Mouse (Mus musculus): ENCODE data around the gene Zfp335. TPM values are rescaled to one million over a fixed set of nuclear protein-coding genes. Genes with fewer than 3 reads are reported as not detected.
A peak's percentile ranks its signal among the peaks of the same experiment; 100 is the strongest.
"Not testable (repeated sequence)": the region's sequence is repeated elsewhere in the genome, so short reads cannot be mapped to it uniquely, and the experiment has no call there.

Zfp335 gene
- total and polyA plus RNA-seq, 2 experiments: 2.4 to 18.9 TPM

DNA sequence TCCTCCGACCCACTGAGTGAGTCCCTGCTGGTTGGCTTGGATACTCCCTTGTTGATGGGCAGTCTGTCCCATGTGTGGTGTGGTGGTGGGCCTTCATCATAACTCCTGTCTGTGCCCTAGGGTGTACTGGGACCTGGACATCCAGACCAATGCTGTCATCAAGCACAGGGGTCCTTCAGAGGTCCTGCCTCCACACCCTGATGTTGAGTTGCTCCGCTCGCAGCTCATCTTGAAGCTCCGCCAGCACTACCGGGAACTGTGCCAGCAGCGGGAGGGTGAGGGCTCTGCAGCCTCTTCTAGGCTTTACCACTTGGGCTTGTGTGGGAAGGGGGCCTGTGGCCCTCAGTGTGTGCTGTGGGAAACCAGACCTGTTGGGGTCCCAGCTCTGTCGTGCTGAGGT lies 25.8 kb downstream of the Zfp335 start:
- no peaks in the 10 kb centered on the region for H3K27me3 ChIP-seq (ENCODE audit: control insufficient read depth, insufficient read depth, low read length)
- H3K27ac ChIP-seq (replicated peaks; ENCODE audit: insufficient read depth, low read depth, low read length): no peak overlapping the region
- H3K9ac ChIP-seq (ENCODE audit: low read depth, low read length): no peak overlapping the region
- TF ChIP-seq POLR2A (IDR thresholded peaks at IDR 0.05; ENCODE audit: extremely low read depth, insufficient read depth, low read length) (no peak), CTCF (IDR thresholded peaks at IDR 0.05; ENCODE audit: low read depth, low read length) (no peak)
- WGBS: 34% methylated on average over 7 of the region's 7 CpGs
- peaks cover 4% of the 10 kb centered on the region; the same call in 1 of the 2 replicates for H3K79me2 ChIP-seq (ENCODE audit: control insufficient read depth, insufficient read depth, low read length)
- H3K4me3 ChIP-seq (ENCODE audit: insufficient read depth, low read depth, low read length): no peak overlapping the region
- no peak for DNase-seq (ENCODE audit: extremely low read depth, low read depth, low spot score)
- peaks cover 8% of the 10 kb centered on the region for H3K36me3 ChIP-seq (ENCODE audit: control insufficient read depth, insufficient read depth, low read length)
- peaks cover 4% of the 10 kb centered on the region; the same call in 1 of the 2 replicates for H3K4me1 ChIP-seq (ENCODE audit: control insufficient read depth, insufficient read depth, low read length)

DNA sequence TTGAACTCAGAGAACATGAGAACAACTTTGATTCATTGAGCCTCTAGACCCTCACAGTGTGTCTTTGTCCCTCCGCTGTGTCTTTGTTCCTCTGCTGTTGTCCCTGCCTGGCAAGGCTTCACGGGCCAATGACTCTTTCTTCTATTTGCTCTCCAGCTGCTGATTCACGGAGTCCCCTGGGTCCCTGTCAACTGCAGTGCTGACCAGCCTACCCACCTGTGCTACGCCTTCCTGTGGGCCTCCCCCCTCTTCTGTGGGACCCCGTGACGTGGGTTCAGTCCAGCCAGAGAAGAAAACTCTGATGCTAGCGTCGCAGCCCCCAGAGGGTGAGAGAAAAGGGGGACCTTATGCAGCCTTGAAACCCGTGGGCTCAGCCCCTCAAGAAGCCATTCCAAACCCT lies 28.9 kb downstream of the Zfp335 start:
- Histone ChIP-seq H3K79me2 (ENCODE audit: control insufficient read depth, insufficient read depth, low read length) (peaks cover 4% of the 10 kb centered on the region; the same call in 1 of the 2 replicates), H3K27me3 (ENCODE audit: control insufficient read depth, insufficient read depth, low read length) (no peaks in the 10 kb centered on the region), H3K27ac (replicated peaks; ENCODE audit: insufficient read depth, low read depth, low read length) (no peak overlapping the region), H3K4me3 (ENCODE audit: insufficient read depth, low read depth, low read length) (no peak overlapping the region), H3K36me3 (ENCODE audit: control insufficient read depth, insufficient read depth, low read length) (peaks cover 2% of the 10 kb centered on the region), H3K9ac (ENCODE audit: low read depth, low read length) (no peak overlapping the region), H3K4me1 (ENCODE audit: control insufficient read depth, insufficient read depth, low read length) (peaks cover 10% of the 10 kb centered on the region)
- TF ChIP-seq CTCF (IDR thresholded peaks at IDR 0.05; ENCODE audit: low read depth, low read length) (no peak), POLR2A (IDR thresholded peaks at IDR 0.05; ENCODE audit: extremely low read depth, insufficient read depth, low read length) (no peak)
- DNase-seq (ENCODE audit: extremely low read depth, low read depth, low spot score): no peak
- WGBS: 75% methylated on average over 9 of the region's 9 CpGs

GRCm38 (mm10) chr2:164879568-164880277 lies 31.8 kb downstream of the Zfp335 start:
- TF ChIP-seq POLR2A (IDR thresholded peaks at IDR 0.05; ENCODE audit: extremely low read depth, insufficient read depth, low read length) (peak; percentile 95), CTCF (IDR thresholded peaks at IDR 0.05; ENCODE audit: low read depth, low read length) (no peak)
- under 1% methylated on average over 68 of the region's 72 CpGs for WGBS

DNA sequence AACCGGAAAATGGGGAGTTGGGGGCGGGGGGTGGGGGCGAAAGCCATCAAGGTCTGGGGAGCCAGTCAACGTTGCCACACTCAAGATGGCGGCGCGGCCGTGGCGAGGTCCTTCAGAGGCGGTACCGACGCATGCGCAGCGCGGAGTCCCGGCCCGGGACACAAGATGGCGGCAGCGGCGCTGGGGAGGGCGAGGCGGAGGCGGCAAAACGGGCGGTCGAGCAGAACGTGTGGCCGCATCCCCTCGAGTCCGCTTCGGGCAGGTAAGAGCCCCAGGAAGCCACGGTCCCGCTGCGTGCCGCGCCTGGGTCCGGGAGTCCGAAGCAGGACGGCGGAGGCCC lies 32.4 kb downstream of the Zfp335 start, which contains the start of gene Pcif1:
Pcif1 (plus strand) TSS at position 77 of the 340 bp plus-strand sequence.
- H3K27me3 ChIP-seq (ENCODE audit: control insufficient read depth, insufficient read depth, low read length): no peaks in the 10 kb centered on the region
- H3K79me2 ChIP-seq (ENCODE audit: control insufficient read depth, insufficient read depth, low read length): peaks cover 4% of the 10 kb centered on the region; the same call in 1 of the 2 replicates
- H3K27ac ChIP-seq (replicated peaks; ENCODE audit: insufficient read depth, low read depth, low read length): peak within 1 kb of the TSS; percentile 98
- under 1% methylated on average over 40 of the region's 40 CpGs for WGBS
- H3K9ac ChIP-seq (ENCODE audit: low read depth, low read length): peak within 1 kb of the TSS; percentile 99
- H3K36me3 ChIP-seq (ENCODE audit: control insufficient read depth, insufficient read depth, low read length): no peaks in the 10 kb centered on the region
- DNase-seq (ENCODE audit: extremely low read depth, low read depth, low spot score): peak; percentile 48
- peaks cover 10% of the 10 kb centered on the region for H3K4me1 ChIP-seq (ENCODE audit: control insufficient read depth, insufficient read depth, low read length)
- peak within 1 kb of the TSS; percentile 94 for H3K4me3 ChIP-seq (ENCODE audit: insufficient read depth, low read depth, low read length)
- no peak for TF ChIP-seq CTCF (IDR thresholded peaks at IDR 0.05; ENCODE audit: low read depth, low read length)
- TF ChIP-seq POLR2A (IDR thresholded peaks at IDR 0.05; ENCODE audit: extremely low read depth, insufficient read depth, low read length): peak; percentile 80; the same call in 1 of the 2 replicates

More at GRCm38 (mm10) chr2:164879568-164880277, 31.8 kb downstream of the Zfp335 start:
- Histone ChIP-seq H3K36me3 (ENCODE audit: control insufficient read depth, insufficient read depth, low read length) (no peaks in the 10 kb centered on the region), H3K79me2 (ENCODE audit: control insufficient read depth, insufficient read depth, low read length) (peaks cover 4% of the 10 kb centered on the region; the same call in 1 of the 2 replicates), H3K27ac (replicated peaks; ENCODE audit: insufficient read depth, low read depth, low read length) (peak overlapping the region; percentile 98), H3K27me3 (ENCODE audit: control insufficient read depth, insufficient read depth, low read length) (no peaks in the 10 kb centered on the region), H3K9ac (ENCODE audit: low read depth, low read length) (peak overlapping the region; percentile 99), H3K4me1 (ENCODE audit: control insufficient read depth, insufficient read depth, low read length) (peaks cover 10% of the 10 kb centered on the region), H3K4me3 (ENCODE audit: insufficient read depth, low read depth, low read length) (peak overlapping the region; percentile 94)
- DNase-seq (ENCODE audit: extremely low read depth, low read depth, low spot score): peak; percentile 90

- Histone ChIP-seq H3K4me3 (ENCODE audit: insufficient read depth, low read depth, low read length) (peak overlapping the region; percentile 94), H3K4me1 (ENCODE audit: control insufficient read depth, insufficient read depth, low read length) (peaks cover 10% of the 10 kb centered on the region), H3K36me3 (ENCODE audit: control insufficient read depth, insufficient read depth, low read length) (no peaks in the 10 kb centered on the region), H3K9ac (ENCODE audit: low read depth, low read length) (peak overlapping the region; percentile 85), H3K27ac (replicated peaks; ENCODE audit: insufficient read depth, low read depth, low read length) (peak overlapping the region; percentile 83), H3K79me2 (ENCODE audit: control insufficient read depth, insufficient read depth, low read length) (peaks cover 4% of the 10 kb centered on the region; the same call in 1 of the 2 replicates), H3K27me3 (ENCODE audit: control insufficient read depth, insufficient read depth, low read length) (no peaks in the 10 kb centered on the region)
- TF ChIP-seq POLR2A (IDR thresholded peaks at IDR 0.05; ENCODE audit: extremely low read depth, insufficient read depth, low read length) (0 out of 2 replicates have a peak, but pooled peaks have one; percentile 23), CTCF (IDR thresholded peaks at IDR 0.05; ENCODE audit: low read depth, low read length) (peak; percentile 39)
- WGBS: under 1% methylated on average over 28 of the region's 28 CpGs
- peak; percentile 76 for DNase-seq (ENCODE audit: extremely low read depth, low read depth, low spot score)
Observed at GRCm38 (mm10) chr2:164878509-164879227, 32.9 kb downstream of the Zfp335 start.

DNA sequence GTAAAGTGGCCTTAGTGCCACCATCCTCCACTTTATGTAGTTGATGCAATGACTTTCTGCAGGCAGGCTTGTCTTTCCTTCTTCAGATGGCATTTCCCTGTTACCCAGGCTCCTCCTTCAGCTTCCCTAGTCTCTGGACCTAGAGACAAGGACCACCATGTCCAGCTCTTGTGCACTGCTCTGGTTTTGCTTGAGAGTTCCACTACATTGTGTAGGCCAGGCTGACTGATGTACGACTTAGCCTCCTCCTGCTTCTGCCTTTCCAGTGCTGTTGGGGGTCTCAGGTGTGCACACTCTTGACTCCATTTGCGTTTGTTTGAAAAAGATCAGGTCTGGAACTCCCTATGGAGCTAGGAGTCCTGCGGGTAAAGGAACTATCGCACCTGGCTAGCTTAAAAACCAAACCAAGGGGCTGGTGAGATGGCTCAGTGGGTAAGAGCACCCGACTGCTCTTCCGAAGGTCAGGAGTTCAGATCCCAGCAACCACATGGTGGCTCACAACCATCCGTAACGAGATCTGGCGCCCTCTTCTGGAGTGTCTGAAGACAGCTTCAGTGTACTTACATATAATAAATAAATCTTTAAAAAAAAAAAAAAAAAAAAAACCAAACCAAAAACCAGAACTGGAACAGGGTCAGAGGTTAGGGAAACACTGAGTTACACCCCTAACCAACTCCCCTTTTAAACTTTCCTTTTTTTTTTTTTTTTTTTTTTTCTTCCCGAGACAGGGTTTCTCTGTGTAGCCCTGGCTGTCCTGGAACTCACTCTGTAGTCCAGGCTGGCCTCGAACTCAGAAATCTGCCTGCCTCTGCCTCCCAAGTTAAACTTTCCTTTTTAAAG lies 34.0 kb downstream of the Zfp335 start:
- peak; percentile 33 for DNase-seq (ENCODE audit: extremely low read depth, low read depth, low spot score)
- not testable (repeated sequence) for H3K4me3 ChIP-seq (ENCODE audit: insufficient read depth, low read depth, low read length); H3K27me3 ChIP-seq (ENCODE audit: control insufficient read depth, insufficient read depth, low read length); H3K36me3 ChIP-seq (ENCODE audit: control insufficient read depth, insufficient read depth, low read length); H3K4me1 ChIP-seq (ENCODE audit: control insufficient read depth, insufficient read depth, low read length); H3K9ac ChIP-seq (ENCODE audit: low read depth, low read length); H3K79me2 ChIP-seq (ENCODE audit: control insufficient read depth, insufficient read depth, low read length)
- peak overlapping the region; percentile 83 for H3K27ac ChIP-seq (replicated peaks; ENCODE audit: insufficient read depth, low read depth, low read length)
- WGBS: 68% methylated on average over 11 of the region's 11 CpGs

GRCm38 (mm10) chr2:164875648-164876047 lies 35.9 kb downstream of the Zfp335 start:
- WGBS: 58% methylated on average over 2 of the region's 2 CpGs
- H3K4me1 ChIP-seq (ENCODE audit: control insufficient read depth, insufficient read depth, low read length); H3K27me3 ChIP-seq (ENCODE audit: control insufficient read depth, insufficient read depth, low read length): not testable (repeated sequence)

More at GRCm38 (mm10) chr2:164875648-164876047, 35.9 kb downstream of the Zfp335 start:
- not testable (repeated sequence) for H3K4me3 ChIP-seq (ENCODE audit: insufficient read depth, low read depth, low read length); H3K27ac ChIP-seq (replicated peaks; ENCODE audit: insufficient read depth, low read depth, low read length); DNase-seq (ENCODE audit: extremely low read depth, low read depth, low spot score); H3K79me2 ChIP-seq (ENCODE audit: control insufficient read depth, insufficient read depth, low read length); H3K9ac ChIP-seq (ENCODE audit: low read depth, low read length); H3K36me3 ChIP-seq (ENCODE audit: control insufficient read depth, insufficient read depth, low read length)

All from liver, adult 2 months (tissue).